Mouse (Mus musculus): ENCODE measurements around the gene Hao1. TPM values are rescaled to one million over a fixed set of nuclear protein-coding genes. Genes with fewer than 3 reads are reported as not detected.

Gene Hao1
- polyA plus RNA-seq, 1 experiment from 2014 or later = not detected

GRCm38 (mm10) chr2:134528122-134528810, 25.9 kb downstream of the Hao1 start:
- peak overlapping the region; percentile 78 for H3K27ac ChIP-seq
- H3K9me3 ChIP-seq = no peaks in the 10 kb centered on the region
- H3K4me2 ChIP-seq = peak overlapping the region; percentile 23; the same call in 1 of the 2 replicates
- peak; percentile 10; the same call in 1 of the 2 replicates for ATAC-seq (ENCODE audit: insufficient number of reproducible peaks, insufficient read depth, low FRiP score, low TSS enrichment, low read depth)
- H3K9ac ChIP-seq (replicated peaks) = no peak overlapping the region
- H3K4me1 ChIP-seq (replicated peaks) = peaks cover 12% of the 10 kb centered on the region
- H3K4me3 ChIP-seq (replicated peaks) = no peak overlapping the region
- WGBS = 61% methylated on average over 7 of the region's 7 CpGs
- no peaks in the 10 kb centered on the region for H3K36me3 ChIP-seq
- no peaks in the 10 kb centered on the region for H3K27me3 ChIP-seq

DNA sequence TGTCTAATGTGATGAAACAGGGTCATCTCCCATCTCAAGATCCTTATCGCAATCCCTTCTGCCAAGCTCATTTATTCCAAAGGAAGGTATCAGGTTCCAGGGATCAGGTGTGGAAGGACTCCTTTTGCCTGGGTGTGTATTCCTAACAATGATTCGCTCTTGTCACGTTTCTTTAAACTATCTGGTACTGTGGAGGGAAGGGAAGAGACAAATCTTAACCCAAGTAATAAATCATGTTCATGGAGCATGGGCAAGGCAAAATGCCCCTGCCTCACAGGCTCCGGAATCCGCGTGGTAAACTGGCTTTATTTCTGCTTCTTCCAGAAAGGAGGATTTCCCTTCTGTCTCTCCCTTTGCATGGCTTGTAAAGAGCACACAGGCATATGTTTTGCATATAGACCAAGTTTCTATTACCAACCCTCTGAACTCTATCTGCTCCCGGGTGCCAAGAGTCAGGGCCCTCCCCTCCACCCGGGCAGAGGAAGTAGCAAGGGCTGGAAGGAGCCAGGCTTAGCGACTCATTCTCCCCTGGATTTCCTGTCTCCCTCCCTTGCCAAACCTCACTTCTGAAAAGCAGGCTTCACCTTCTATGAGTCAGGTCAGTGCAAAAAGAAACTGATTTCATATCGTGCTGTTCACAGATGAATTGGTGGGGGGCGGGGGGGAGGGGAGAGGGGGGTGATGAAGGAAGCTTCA, 26.6 kb downstream of the Hao1 start:
- no peaks in the 10 kb centered on the region for H3K27me3 ChIP-seq
- WGBS = 60% methylated on average over 11 of the region's 11 CpGs
- no peaks in the 10 kb centered on the region for H3K36me3 ChIP-seq
- ATAC-seq (ENCODE audit: insufficient number of reproducible peaks, insufficient read depth, low FRiP score, low TSS enrichment, low read depth) = no peak
- no peak overlapping the region for H3K9ac ChIP-seq (replicated peaks)
- H3K4me2 ChIP-seq = peak overlapping the region; percentile 23; the same call in 1 of the 2 replicates
- peak overlapping the region; percentile 78 for H3K27ac ChIP-seq
- H3K9me3 ChIP-seq = no peaks in the 10 kb centered on the region
- peaks cover 12% of the 10 kb centered on the region for H3K4me1 ChIP-seq (replicated peaks)
- H3K4me3 ChIP-seq (replicated peaks) = no peak overlapping the region

DNA sequence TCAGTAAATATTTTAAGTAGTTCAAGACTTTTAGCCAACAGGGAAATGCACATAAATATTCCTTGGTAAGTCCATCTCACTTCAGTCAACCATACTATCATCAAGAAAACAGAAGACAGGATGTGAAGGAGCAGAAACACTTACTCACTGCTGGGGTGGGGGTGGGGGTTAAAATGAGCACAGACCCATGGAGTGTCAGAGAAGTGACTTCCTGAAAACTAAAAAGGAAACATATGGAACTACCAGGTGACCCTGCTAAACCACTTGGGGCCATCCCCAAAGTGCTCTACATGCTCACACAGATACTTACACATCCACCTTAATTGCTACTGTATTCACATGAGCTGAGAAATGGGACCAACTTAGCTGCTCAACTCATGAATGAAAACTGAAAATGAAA, 36.1 kb downstream of the Hao1 start:
- Histone ChIP-seq H3K9me3 (no peaks in the 10 kb centered on the region), H3K4me1 (replicated peaks) (no peaks in the 10 kb centered on the region), H3K4me2 (no peak overlapping the region), H3K9ac (replicated peaks) (no peak overlapping the region), H3K36me3 (no peaks in the 10 kb centered on the region), H3K27ac (no peak overlapping the region), H3K27me3 (no peaks in the 10 kb centered on the region), H3K4me3 (replicated peaks) (no peak overlapping the region)
- ATAC-seq (ENCODE audit: insufficient number of reproducible peaks, insufficient read depth, low FRiP score, low TSS enrichment, low read depth) = no peak

GRCm38 (mm10) chr2:134499777-134500176, 54.4 kb downstream of the Hao1 start:
- H3K27ac ChIP-seq = no peak overlapping the region
- H3K9ac ChIP-seq (replicated peaks) = no peak overlapping the region
- no peak overlapping the region for H3K4me2 ChIP-seq
- no peaks in the 10 kb centered on the region for H3K9me3 ChIP-seq
- H3K4me1 ChIP-seq (replicated peaks) = no peaks in the 10 kb centered on the region
- no peaks in the 10 kb centered on the region for H3K36me3 ChIP-seq
- WGBS = 82% methylated on average over 3 of the region's 3 CpGs
- no peak for ATAC-seq (ENCODE audit: insufficient number of reproducible peaks, insufficient read depth, low FRiP score, low TSS enrichment, low read depth)
- no peak overlapping the region for H3K4me3 ChIP-seq (replicated peaks)
- H3K27me3 ChIP-seq = no peaks in the 10 kb centered on the region

GRCm38 (mm10) chr2:134498450-134498849, 55.7 kb downstream of the Hao1 start:
- H3K4me3 ChIP-seq (replicated peaks) = no peak overlapping the region
- H3K4me2 ChIP-seq = no peak overlapping the region
- no peaks in the 10 kb centered on the region for H3K4me1 ChIP-seq (replicated peaks)
- WGBS = 67% methylated on average over 7 of the region's 7 CpGs
- H3K9me3 ChIP-seq = no peaks in the 10 kb centered on the region
- 0 out of 2 replicates have a peak overlapping the region, but pooled peaks have one; percentile 29 for H3K27ac ChIP-seq
- H3K9ac ChIP-seq (replicated peaks) = no peak overlapping the region
- no peak for ATAC-seq (ENCODE audit: insufficient number of reproducible peaks, insufficient read depth, low FRiP score, low TSS enrichment, low read depth)
- no peaks in the 10 kb centered on the region for H3K36me3 ChIP-seq
- no peaks in the 10 kb centered on the region for H3K27me3 ChIP-seq

DNA sequence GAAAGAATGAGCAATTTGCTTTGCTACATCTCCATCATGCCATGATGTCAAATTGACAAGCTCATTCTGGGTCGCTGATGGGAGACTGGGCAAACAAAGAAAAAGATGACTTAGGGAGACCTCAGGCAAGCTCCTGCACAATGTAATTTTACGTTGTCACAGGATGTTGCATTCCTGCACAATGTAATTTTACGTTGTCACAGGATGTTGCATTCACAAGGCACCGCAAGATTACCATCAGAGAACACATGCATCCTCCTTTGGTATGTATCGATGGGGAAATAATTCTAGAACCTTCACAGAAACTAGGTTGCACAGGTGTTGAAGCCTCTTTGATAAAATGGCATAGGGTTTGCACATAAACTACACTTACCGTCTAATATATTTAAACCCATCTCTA, 65.5 kb downstream of the Hao1 start:
- H3K27ac ChIP-seq = no peak overlapping the region
- 0 out of 2 replicates have a peak, but pooled peaks cover 8% of the 10 kb centered on the region for H3K4me1 ChIP-seq (replicated peaks)
- H3K9ac ChIP-seq (replicated peaks) = no peak overlapping the region
- no peak overlapping the region for H3K4me3 ChIP-seq (replicated peaks)
- H3K27me3 ChIP-seq = no peaks in the 10 kb centered on the region
- H3K4me2 ChIP-seq = no peak overlapping the region
- H3K9me3 ChIP-seq = no peaks in the 10 kb centered on the region
- H3K36me3 ChIP-seq = no peaks in the 10 kb centered on the region
- ATAC-seq (ENCODE audit: insufficient number of reproducible peaks, insufficient read depth, low FRiP score, low TSS enrichment, low read depth) = no peak
- WGBS = 79% methylated on average over 6 of the region's 6 CpGs

- H3K4me1 ChIP-seq (replicated peaks) = peaks cover 13% of the 10 kb centered on the region; the same call in 1 of the 2 replicates
- H3K27me3 ChIP-seq = no peaks in the 10 kb centered on the region
- no peaks in the 10 kb centered on the region for H3K36me3 ChIP-seq
- H3K4me2 ChIP-seq = no peak overlapping the region
- H3K4me3 ChIP-seq (replicated peaks) = no peak overlapping the region
- H3K27ac ChIP-seq = peak overlapping the region; percentile 45; the same call in 1 of the 2 replicates
- no peak overlapping the region for H3K9ac ChIP-seq (replicated peaks)
- ATAC-seq (ENCODE audit: insufficient number of reproducible peaks, insufficient read depth, low FRiP score, low TSS enrichment, low read depth) = peak; percentile 50; the same call in 1 of the 2 replicates
- WGBS = 40% methylated on average over 11 of the region's 11 CpGs
- no peaks in the 10 kb centered on the region for H3K9me3 ChIP-seq
These were observed 67.9 kb downstream of the Hao1 start for GRCm38 (mm10) chr2:134486055-134486834.

- 42% methylated on average over 4 of the region's 4 CpGs for WGBS
- H3K36me3 ChIP-seq = no peaks in the 10 kb centered on the region
- peaks cover 2% of the 10 kb centered on the region; the same call in 1 of the 2 replicates for H3K27me3 ChIP-seq
- H3K9ac ChIP-seq (replicated peaks) = no peak overlapping the region
- H3K4me1 ChIP-seq (replicated peaks) = peaks cover 13% of the 10 kb centered on the region; the same call in 1 of the 2 replicates
- H3K27ac ChIP-seq = no peak overlapping the region
- no peak overlapping the region for H3K4me3 ChIP-seq (replicated peaks)
- no peaks in the 10 kb centered on the region for H3K9me3 ChIP-seq
- H3K4me2 ChIP-seq = no peak overlapping the region
- no peak for ATAC-seq (ENCODE audit: insufficient number of reproducible peaks, insufficient read depth, low FRiP score, low TSS enrichment, low read depth)
These were observed 71.5 kb downstream of the Hao1 start for GRCm38 (mm10) chr2:134482683-134483082.

- WGBS = 19% methylated on average over 8 of the region's 8 CpGs
- no peak for ATAC-seq (ENCODE audit: insufficient number of reproducible peaks, insufficient read depth, low FRiP score, low TSS enrichment, low read depth)
These were observed 72.4 kb downstream of the Hao1 start for GRCm38 (mm10) chr2:134481759-134482158.

DNA sequence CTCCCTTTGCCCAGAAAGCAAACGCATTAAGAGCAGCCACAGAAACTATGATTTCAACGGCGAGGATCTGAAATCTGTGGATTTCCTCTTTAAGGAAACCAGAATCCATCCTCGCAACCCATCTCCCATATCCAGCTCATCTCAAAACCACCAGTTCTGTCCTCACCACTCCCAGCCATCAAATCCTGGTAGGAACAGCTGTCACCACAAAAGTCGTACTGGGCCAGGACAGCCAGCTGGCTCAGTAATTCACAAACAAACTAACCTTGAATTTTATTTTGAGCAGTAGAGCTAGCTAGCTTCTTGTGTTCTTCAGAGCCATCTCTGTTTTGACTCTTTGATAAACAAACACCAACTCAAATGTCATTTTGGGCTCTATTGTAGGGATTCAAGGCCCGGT, 73.0 kb downstream of the Hao1 start:
- Histone ChIP-seq H3K4me1 (replicated peaks) (peaks cover 7% of the 10 kb centered on the region; the same call in 1 of the 2 replicates), H3K27ac (no peak overlapping the region), H3K4me2 (no peak overlapping the region), H3K4me3 (replicated peaks) (no peak overlapping the region), H3K9me3 (no peaks in the 10 kb centered on the region), H3K9ac (replicated peaks) (no peak overlapping the region), H3K27me3 (peaks cover 2% of the 10 kb centered on the region; the same call in 1 of the 2 replicates), H3K36me3 (no peaks in the 10 kb centered on the region)
- ATAC-seq (ENCODE audit: insufficient number of reproducible peaks, insufficient read depth, low FRiP score, low TSS enrichment, low read depth) = no peak
- 90% methylated on average over 6 of the region's 6 CpGs for WGBS

More at GRCm38 (mm10) chr2:134481759-134482158, 72.4 kb downstream of the Hao1 start:
- no peak overlapping the region for H3K4me2 ChIP-seq
- H3K36me3 ChIP-seq = no peaks in the 10 kb centered on the region
- no peak overlapping the region for H3K27ac ChIP-seq
- no peak overlapping the region for H3K4me3 ChIP-seq (replicated peaks)
- H3K4me1 ChIP-seq (replicated peaks) = peaks cover 13% of the 10 kb centered on the region; the same call in 1 of the 2 replicates
- no peak overlapping the region for H3K9ac ChIP-seq (replicated peaks)
- peaks cover 2% of the 10 kb centered on the region; the same call in 1 of the 2 replicates for H3K27me3 ChIP-seq
- no peaks in the 10 kb centered on the region for H3K9me3 ChIP-seq

DNA sequence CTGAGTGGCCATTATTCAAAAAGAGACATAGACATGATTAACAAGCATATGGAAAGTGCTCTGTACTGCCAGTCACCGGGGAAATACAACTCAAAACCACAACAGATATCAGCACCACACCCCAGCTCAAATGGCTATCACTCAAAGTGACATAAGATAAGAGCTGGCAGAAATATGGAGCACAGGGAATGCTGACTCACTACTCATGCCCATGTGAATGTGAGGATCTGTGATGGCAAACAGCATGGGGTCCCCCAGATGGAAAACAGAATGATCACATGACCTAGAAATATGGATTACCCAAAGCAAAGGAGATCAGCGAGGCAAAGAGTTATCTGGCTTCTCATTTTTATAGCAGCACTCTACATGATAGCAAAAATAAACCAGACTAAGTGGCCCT, 89.0 kb downstream of the Hao1 start:
- no peaks in the 10 kb centered on the region for H3K9me3 ChIP-seq
- ATAC-seq (ENCODE audit: insufficient number of reproducible peaks, insufficient read depth, low FRiP score, low TSS enrichment, low read depth) = no peak
- no peak overlapping the region for H3K4me3 ChIP-seq (replicated peaks)
- no peaks in the 10 kb centered on the region for H3K4me1 ChIP-seq (replicated peaks)
- WGBS = 70% methylated on average over 2 of the region's 2 CpGs
- H3K27me3 ChIP-seq = no peaks in the 10 kb centered on the region
- H3K9ac ChIP-seq (replicated peaks) = no peak overlapping the region
- no peak overlapping the region for H3K27ac ChIP-seq
- no peak overlapping the region for H3K4me2 ChIP-seq
- no peaks in the 10 kb centered on the region for H3K36me3 ChIP-seq
